Mouse (Mus musculus): ENCODE data around the gene Naa25.

DNA sequence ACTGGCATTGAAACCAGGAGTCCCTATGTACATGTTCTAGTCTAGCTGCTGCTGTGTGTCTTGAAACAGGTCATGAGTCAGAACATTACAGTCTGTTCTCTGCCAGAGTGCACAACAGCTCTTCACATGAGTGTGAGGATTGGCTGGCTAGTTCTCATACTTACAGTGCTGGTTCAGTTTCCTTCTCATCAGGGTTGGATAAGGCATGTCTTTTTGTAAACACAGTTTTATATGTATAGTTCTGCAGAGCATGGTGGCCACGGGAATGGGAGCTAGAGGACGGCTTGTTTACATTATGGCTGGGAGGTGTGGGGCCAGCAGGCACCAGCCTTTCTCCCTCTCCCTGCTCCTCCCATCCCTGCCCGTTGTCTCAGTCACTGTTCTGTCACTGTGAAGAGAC lies 71.8 kb downstream of the Naa25 start:
- TF ChIP-seq POLR2A (IDR thresholded peaks at IDR 0.05; ENCODE audit: borderline replicate concordance, low read depth, low read length) = no peak
- TF ChIP-seq CTCF (IDR thresholded peaks at IDR 0.05; ENCODE audit: low read depth, low read length) = no peak
